Mouse (Mus musculus) c-Kit-positive CD71-negative TER-119-negative erythroid progenitor cells, embryonic 14.5 days (primary cell): ENCODE measurements around the gene Zbp1.

Experiments
- DNase-seq: peaks from one replicate; pipeline ENCODE4 v3.0.0-alpha.2; 2013; ENCODE audit warnings: low read depth

Zbp1 gene

GRCm38 (mm10) chr2:173247197-173247596 is 28.5 kb upstream of the Zbp1 start:
- DNase-seq: no peak

- DNase-seq: no peak
These were observed 28.0 kb upstream of the Zbp1 start for GRCm38 (mm10) chr2:173246688-173247087.

- no peak for DNase-seq
These were observed 26.5 kb upstream of the Zbp1 start for GRCm38 (mm10) chr2:173245258-173245657.

- no peak for DNase-seq
These were observed 25.4 kb upstream of the Zbp1 start for GRCm38 (mm10) chr2:173244108-173244507.

GRCm38 (mm10) chr2:173243616-173244015 is 24.9 kb upstream of the Zbp1 start:
- DNase-seq: no peak

- DNase-seq: no peak
These were observed 24.2 kb upstream of the Zbp1 start for GRCm38 (mm10) chr2:173242874-173243273.

- DNase-seq: no peak
These were observed 22.0 kb upstream of the Zbp1 start for GRCm38 (mm10) chr2:173240738-173241137.

GRCm38 (mm10) chr2:173238522-173238921 is 19.8 kb upstream of the Zbp1 start:
- no peak for DNase-seq

- no peak for DNase-seq
These were observed 17.0 kb upstream of the Zbp1 start for GRCm38 (mm10) chr2:173235435-173236332.

- DNase-seq: no peak
These were observed 14.0 kb upstream of the Zbp1 start for GRCm38 (mm10) chr2:173232766-173233099.

GRCm38 (mm10) chr2:173232065-173232765 is 13.5 kb upstream of the Zbp1 start:
- no peak for DNase-seq

GRCm38 (mm10) chr2:173229578-173230224 is 11.0 kb upstream of the Zbp1 start:
- peak; percentile 86 for DNase-seq

- DNase-seq: no peak
These were observed 9.8 kb upstream of the Zbp1 start for GRCm38 (mm10) chr2:173228567-173228966.

GRCm38 (mm10) chr2:173226792-173227191 is 8.1 kb upstream of the Zbp1 start:
- DNase-seq: no peak

GRCm38 (mm10) chr2:173225906-173226305 is 7.2 kb upstream of the Zbp1 start:
- no peak for DNase-seq

GRCm38 (mm10) chr2:173224832-173225231 is 6.1 kb upstream of the Zbp1 start:
- no peak for DNase-seq

- DNase-seq: no peak
These were observed 5.4 kb upstream of the Zbp1 start for GRCm38 (mm10) chr2:173224097-173224496.

GRCm38 (mm10) chr2:173223496-173223895 is 4.8 kb upstream of the Zbp1 start:
- no peak for DNase-seq

- DNase-seq: no peak
These were observed 2.0 kb upstream of the Zbp1 start for GRCm38 (mm10) chr2:173220754-173221153.

GRCm38 (mm10) chr2:173219256-173219954 is 682 bp upstream of the Zbp1 start:
- peak; percentile 39 for DNase-seq

- DNase-seq: no peak
These were observed 912 bp downstream of the Zbp1 start for GRCm38 (mm10) chr2:173217763-173218258.

GRCm38 (mm10) chr2:173217246-173217645 is 1.5 kb downstream of the Zbp1 start:
- no peak for DNase-seq
